Mouse (Mus musculus): ENCODE results near the gene Fcgr1.
"Not testable (repeated sequence)": the region's sequence is repeated elsewhere in the genome, so short reads cannot be mapped to it uniquely, and the experiment has no call there.

Fcgr1 gene

GRCm38 (mm10) chr3:96327131-96327530, 33.4 kb upstream of the Fcgr1 start:
- DNase-seq (ENCODE audit: low read depth, low spot score) = peak; percentile 57

GRCm38 (mm10) chr3:96323806-96324205, 30.0 kb upstream of the Fcgr1 start:
- not testable (repeated sequence) for DNase-seq (ENCODE audit: low read depth, low spot score)

DNA sequence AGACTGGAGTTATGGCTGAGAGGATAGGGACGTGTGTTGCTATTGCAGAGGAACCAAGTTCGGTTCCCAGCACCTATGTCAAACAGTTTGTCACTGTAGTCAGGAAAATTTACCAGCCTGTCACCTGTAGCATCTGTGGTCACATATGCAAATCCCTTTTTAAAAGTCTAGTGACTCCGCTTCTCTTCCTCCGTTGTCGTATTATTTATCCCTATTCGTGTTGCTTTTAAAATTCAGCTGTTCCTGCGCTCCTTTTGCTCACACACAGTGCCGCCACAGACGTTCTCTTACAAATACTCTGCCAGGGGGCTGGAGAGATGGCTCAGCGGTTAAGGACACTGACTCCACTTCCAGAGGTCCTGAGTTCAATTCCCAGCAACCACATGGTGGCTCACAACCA, 28.8 kb upstream of the Fcgr1 start:
- no peak for DNase-seq (ENCODE audit: low read depth, low spot score)

GRCm38 (mm10) chr3:96321891-96322290, 28.1 kb upstream of the Fcgr1 start:
- DNase-seq (ENCODE audit: low read depth, low spot score) = peak; percentile 35

DNA sequence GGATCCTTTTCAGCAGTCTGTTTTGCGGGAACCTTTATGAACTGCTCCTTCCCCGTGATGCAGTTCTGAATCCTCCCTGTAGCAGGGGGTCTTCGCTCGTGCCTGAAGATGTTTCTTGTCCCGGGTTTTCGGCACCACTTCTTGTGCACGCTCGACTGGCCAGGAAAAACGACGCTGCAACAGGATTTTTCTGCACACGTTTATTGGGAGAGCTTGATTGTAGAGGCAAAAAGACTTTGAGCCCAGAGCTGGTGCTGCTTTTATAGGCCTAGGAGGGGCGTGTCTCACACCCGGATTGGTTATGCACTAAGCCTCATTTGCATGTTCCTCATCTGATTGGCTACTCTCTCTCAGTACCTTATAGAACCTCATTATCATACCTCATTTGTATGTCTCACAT, 26.2 kb upstream of the Fcgr1 start:
- DNase-seq (ENCODE audit: low read depth, low spot score) = not testable (repeated sequence)

- no peak for DNase-seq (ENCODE audit: low read depth, low spot score)
These were observed 18.8 kb upstream of the Fcgr1 start for GRCm38 (mm10) chr3:96312341-96313098.

GRCm38 (mm10) chr3:96309441-96309840, 15.7 kb upstream of the Fcgr1 start:
- DNase-seq (ENCODE audit: low read depth, low spot score) = no peak

- no peak for DNase-seq (ENCODE audit: low read depth, low spot score)
These were observed 12.7 kb upstream of the Fcgr1 start for GRCm38 (mm10) chr3:96306506-96306905.

DNA sequence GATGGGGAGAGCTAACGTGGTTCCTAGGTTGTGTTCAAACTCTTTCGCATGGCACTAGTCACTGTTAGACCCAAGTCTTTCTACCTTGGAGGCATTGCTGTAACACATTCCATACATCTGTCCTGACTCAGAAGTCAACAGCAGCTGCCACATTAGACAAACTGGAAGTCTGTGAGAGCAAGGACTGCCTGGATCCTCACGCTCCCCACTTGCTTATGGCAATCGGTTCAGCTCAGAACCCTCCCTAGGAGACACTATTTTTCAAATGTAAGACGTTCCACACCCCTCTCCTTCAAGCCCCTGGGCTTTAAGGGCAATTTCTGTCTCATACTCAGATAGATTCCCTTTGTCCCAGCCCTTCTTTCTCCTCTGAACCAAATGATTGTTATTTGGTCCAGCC, 8.3 kb upstream of the Fcgr1 start:
- DNase-seq (ENCODE audit: low read depth, low spot score) = no peak

- DNase-seq (ENCODE audit: low read depth, low spot score) = no peak
These were observed 7.1 kb upstream of the Fcgr1 start for GRCm38 (mm10) chr3:96300706-96301529.

GRCm38 (mm10) chr3:96299562-96299961, 5.8 kb upstream of the Fcgr1 start:
- DNase-seq (ENCODE audit: low read depth, low spot score) = no peak

DNA sequence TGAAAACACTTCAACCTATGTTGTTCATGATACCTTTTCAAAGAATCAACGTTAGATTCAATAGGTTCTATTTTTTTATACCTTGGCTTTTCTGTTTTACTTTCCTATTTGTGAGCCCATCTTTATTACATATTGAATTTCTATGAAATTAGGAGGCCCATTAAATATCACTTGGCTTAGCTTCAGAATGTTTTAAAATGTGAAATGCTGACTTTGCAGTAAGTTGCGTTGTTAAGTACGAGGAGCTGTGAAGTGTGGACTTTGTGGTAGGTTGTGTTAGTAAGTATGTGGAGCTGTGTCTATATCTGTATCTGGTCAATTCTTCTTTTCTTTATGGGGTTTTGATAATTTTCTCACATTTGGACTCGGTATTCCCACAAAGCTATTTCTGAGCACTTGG, 4.6 kb upstream of the Fcgr1 start:
- DNase-seq (ENCODE audit: low read depth, low spot score) = no peak

DNA sequence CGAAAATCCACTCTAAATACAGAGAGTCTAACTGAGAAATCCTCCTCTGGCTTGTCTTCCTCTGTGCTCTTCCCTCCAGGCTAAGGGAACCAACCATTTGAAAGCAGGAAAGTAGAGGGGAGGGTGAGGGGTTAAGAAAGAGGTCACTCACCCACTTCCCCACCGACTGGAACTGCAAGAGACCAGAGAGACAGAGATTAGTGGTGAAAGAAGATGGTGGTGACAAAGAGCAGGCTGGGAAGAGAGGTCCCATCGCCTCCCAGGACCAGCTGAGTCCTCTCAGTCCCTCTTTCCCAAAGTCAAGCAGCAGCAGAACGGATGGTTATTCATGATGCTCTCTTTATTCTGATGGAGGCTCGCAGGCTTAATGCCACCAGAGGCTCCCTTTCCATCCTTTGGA, 401 bp downstream of the Fcgr1 start:
- DNase-seq (ENCODE audit: low read depth, low spot score) = no peak

- no peak for DNase-seq (ENCODE audit: low read depth, low spot score)
These were observed 1.1 kb downstream of the Fcgr1 start for GRCm38 (mm10) chr3:96292641-96293040.

GRCm38 (mm10) chr3:96290727-96291126, 3.0 kb downstream of the Fcgr1 start:
- DNase-seq (ENCODE audit: low read depth, low spot score) = not testable (repeated sequence)

DNA sequence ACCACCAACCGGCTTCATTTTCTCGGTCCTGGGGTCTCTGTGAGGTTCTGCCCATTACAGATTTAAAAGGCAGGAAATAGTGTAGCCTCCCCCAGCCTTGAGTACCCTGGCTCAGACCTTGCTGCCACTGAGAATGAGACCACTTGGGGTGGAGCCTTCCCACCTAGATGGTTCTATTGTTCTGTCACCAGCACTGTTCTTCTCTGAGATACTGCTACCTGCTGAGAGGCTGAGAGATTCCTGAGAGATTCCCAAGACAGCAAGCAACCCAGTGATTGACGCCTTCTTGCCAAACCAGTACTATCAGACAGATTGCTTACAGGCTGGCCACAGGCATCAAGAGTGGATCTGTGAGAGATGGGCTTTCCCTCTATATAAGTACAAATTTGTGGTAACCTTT, 4.6 kb downstream of the Fcgr1 start:
- DNase-seq (ENCODE audit: low read depth, low spot score) = no peak

DNA sequence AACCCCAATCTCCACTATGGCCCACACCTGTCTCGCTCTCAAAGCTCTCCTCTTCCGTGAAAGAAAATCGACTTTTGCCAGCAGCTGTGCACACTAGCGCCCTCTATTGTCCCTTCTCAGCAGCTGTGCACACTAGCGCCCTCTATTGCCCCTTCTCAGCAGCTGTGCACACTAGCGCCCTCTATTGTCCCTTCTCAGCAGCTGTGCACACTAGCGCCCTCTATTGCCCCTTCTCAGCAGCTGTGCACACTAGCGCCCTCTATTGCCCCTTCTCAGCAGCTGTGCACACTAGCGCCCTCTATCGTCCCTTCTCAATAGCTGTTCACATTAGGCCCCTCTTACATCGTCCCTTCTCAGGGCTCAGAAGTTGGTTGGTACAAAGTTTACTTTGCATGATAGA, 6.4 kb downstream of the Fcgr1 start:
- not testable (repeated sequence) for DNase-seq (ENCODE audit: low read depth, low spot score)

- DNase-seq (ENCODE audit: low read depth, low spot score) = peak; percentile 45
These were observed 9.3 kb downstream of the Fcgr1 start for GRCm38 (mm10) chr3:96284457-96284856.

DNA sequence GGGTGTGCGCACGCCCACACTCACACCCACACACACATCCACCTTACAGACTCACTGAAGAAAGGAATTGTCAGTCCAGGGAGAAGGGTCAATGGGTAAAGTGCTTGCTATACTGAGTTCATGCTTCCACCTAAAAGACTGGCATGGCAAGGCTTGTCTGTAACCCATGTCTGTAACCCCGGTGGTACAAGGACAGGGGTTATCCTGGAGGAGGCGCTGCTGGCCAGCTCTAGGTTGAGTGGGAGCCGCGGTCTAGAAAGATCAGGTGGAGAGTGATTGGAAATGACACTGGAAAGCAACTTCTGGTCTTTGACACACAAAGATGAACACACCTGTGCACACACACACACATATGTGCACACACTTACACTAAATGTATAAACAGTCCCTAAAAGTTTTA, 13.1 kb downstream of the Fcgr1 start:
- DNase-seq (ENCODE audit: low read depth, low spot score) = no peak

GRCm38 (mm10) chr3:96277800-96278624, 15.8 kb downstream of the Fcgr1 start:
- DNase-seq (ENCODE audit: low read depth, low spot score) = peak; percentile 96

DNA sequence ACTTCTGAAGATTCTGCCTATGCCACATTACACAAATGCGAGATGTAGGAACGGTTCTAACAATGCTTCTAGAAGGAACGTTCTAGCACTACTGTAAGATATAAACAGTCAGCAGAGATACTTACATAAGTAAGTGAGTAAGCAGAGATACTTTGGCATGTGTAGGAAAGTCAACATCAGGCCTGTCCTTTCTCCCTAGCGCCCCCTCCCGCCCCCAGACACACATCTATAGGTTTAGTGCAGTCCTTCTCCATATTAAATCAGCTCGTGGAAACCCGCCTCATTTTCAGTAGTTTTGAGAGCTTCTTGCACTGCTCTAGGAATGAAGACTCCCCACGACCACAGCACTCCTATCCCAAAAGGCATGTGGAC, 16.4 kb downstream of the Fcgr1 start:
- no peak for DNase-seq (ENCODE audit: low read depth, low spot score)
